Mouse (Mus musculus) cerebellum, postnatal 10 days (tissue): ENCODE data around the gene 9130023H24Rik.

Experiments
- DNase-seq, 2 experiments: peaks; one replicate each; pipeline ENCODE4 v3.0.0; 2021; ENCODE audit warnings: mixed read lengths in 2 of 2

The 9130023H24Rik gene

GRCm38 (mm10) chr7:128237927-128238778 is at the start of gene 9130023H24Rik:
TSS of gene 9130023H24Rik (minus strand) at chr7:128238031.
- DNase-seq = peak; percentile 100

DNA sequence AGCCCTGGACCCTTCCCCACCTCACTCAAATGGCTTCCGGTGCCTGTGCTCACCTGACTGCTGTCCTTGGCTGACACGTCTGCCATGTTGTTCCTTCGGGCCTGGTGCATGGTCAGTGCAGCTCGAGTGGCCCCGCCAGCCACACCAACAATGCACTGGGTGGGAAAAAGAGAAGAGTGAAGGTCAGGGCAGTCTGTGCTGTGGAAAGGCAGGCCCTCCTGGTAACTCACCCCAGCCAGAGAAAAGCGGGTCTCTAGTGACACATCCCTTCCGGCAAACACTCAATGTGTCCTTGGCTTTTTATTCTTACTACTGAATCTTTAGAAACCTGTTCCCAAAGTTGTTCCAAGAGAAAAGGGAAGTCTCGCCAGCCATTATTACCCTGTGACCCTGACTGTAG is 47.2 kb upstream of the 9130023H24Rik start:
- DNase-seq = no peak

- DNase-seq = no peak
Measured at GRCm38 (mm10) chr7:128284047-128284446, 46.2 kb upstream of the 9130023H24Rik start.

DNA sequence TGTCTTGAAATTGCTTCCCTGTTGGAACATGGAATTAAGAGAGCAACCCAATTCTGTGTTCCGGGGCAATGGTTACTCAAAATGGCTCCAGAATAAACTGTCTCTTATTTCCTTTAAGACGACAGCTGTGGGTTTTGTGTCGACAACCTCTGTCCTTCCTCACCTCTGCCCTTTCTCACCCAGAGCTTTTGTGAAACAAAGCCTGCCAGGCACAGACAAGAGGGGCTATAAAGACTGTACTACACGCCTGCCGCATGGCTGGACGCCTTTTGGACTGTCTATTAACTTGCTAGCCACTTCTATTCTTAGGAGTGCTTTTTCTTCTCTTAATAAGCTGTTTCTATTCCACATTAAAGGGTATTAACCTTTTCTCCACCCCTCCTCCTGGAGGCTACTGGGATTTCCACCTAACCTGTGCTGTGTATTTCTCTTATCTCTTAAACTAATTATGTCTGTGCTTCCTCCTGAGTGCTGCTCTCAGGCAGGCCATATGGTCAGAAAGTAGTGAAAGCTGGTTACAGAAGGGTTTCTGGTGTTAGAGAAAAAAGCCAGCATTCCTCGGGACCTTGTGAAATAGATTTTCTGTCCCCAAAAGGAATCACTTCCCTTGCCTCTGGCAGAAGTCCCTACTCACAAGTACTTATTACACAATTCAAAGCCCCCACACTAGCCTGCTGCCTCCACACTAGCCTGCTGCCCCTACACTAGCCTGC is 44.9 kb upstream of the 9130023H24Rik start:
- DNase-seq = no peak

GRCm38 (mm10) chr7:128281765-128282164 is 43.9 kb upstream of the 9130023H24Rik start:
- no peak for DNase-seq

GRCm38 (mm10) chr7:128279750-128280149 is 41.9 kb upstream of the 9130023H24Rik start:
- DNase-seq = no peak

DNA sequence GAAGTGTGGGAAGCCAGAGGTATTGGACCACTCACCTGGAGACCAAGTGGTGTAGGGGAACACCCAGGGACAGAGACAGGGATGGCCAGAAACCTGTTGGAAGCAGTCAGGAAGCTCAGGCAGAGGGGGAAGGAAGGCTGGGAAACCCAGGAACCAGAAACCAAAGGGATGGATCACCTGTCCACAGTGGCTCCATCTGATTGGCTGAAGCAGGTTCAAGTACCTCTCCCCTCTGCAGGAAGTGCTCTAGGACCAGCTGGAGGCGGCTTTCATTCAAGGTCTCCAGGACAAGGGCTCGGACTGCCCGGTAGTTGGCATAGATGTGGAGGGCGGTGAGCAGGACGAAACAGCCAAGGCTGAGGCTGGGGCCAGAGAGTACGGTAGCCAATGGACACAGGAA is 38.2 kb upstream of the 9130023H24Rik start:
- no peak for DNase-seq

DNA sequence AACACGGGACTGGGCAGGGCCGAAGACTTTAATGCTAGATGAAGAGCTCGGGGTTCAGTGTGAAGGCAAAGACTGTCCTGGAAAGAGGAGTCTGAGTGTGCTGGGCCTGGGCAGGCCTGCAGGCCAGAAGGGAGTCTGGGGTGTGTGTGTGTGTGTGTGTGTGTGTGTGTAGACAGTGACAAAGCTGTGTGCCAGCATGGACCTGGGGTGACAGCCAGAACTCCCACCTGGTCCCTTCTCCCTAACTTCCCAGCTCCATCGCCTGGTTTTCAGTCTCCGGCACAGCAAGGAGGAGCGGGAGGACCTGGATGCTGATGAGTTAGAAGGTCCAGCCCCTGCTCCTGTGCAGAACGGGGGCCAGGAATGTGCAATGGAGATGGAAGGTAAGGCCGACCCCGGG is 33.7 kb upstream of the 9130023H24Rik start:
- DNase-seq = peak; percentile 55 to 58

GRCm38 (mm10) chr7:128270431-128270850 is 32.6 kb upstream of the 9130023H24Rik start:
- DNase-seq = peak; percentile 48 to 64

DNA sequence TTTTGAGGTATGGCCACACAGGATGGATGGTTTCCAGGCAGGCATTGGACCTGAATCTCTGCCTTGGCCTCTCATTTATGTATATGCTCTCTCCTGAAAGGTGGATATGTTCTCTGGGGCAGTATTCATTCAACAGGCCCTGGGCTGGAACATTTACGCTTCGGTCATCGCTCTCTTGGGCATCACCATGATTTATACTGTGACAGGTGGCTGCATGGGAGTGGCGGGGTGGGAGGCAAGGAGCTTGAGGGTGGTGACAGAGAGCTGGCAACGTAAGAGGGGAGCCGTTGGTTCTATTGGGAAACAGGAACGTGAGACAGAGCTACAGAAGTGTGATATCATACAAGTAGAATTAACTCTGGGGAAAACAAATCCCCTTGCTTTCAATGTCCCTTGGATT is 30.0 kb upstream of the 9130023H24Rik start:
- no peak for DNase-seq

DNA sequence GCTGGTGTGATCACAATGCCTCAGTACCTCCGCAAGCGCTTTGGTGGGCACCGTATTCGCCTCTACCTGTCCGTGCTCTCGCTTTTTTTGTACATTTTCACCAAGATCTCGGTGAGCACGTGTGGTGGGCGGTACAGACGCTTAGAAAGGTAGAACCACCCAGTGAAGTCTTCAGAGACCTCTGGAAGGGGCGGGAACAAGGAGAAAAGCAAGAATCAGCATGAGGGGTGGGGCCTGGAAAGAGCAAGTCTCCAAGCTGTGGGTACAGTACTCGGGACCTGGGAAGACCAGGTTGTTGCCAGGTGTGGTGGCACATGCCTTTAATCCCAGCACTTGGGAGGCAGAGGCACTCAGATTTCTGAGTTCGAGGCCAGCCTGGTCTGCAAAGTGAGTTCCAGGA is 29.6 kb upstream of the 9130023H24Rik start:
- DNase-seq = no peak

DNA sequence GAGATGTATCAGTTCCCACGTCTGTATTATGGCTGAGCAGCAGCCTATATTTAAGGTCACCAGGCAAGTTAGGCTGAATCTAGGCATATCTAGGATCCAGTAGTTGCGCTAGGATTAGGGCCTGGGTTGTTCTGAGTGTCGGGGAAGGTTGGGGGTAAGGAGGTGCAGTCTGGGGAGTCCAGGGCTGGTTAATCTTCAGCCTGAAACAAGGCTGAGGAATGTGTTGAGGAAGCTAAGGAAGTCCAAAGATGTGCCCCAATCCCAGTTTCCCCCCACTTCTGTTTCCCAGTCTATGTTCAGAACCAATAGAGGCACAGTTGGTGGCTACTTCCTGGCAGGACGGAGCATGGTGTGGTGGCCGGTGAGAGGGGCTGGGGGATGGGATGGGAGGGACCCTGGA is 28.2 kb upstream of the 9130023H24Rik start:
- DNase-seq = no peak

GRCm38 (mm10) chr7:128265411-128265810 is 27.6 kb upstream of the 9130023H24Rik start, which contains the start of gene Slc5a2:
TSS of gene Slc5a2 (plus strand) at chr7:128265657.
- no peak for DNase-seq

GRCm38 (mm10) chr7:128256783-128257334 is 19.0 kb upstream of the 9130023H24Rik start:
- peak in 1 of 2 experiments; percentile 34 for DNase-seq

GRCm38 (mm10) chr7:128255757-128256156 is 17.9 kb upstream of the 9130023H24Rik start:
- DNase-seq = no peak

GRCm38 (mm10) chr7:128254978-128255377 is 17.1 kb upstream of the 9130023H24Rik start:
- DNase-seq = no peak

DNA sequence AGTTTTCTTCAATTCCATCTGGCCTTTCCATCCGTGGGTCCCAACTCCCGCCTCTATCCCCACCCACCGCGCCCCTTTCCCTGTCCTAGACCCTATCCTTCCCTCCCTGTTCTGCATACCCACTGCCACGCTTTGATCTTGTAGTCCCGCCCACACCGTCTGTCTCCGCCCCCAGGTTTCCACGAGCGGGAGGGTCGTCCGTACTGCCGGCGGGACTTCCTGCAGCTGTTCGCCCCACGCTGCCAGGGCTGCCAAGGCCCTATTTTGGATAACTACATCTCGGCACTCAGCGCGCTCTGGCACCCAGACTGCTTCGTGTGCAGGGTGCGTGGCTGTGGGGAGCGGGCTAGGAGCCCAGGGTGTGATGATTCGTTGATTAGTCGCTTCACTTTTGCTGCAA is 14.8 kb upstream of the 9130023H24Rik start:
- peak; percentile 51 to 64 for DNase-seq

- peak; percentile 47 to 51 for DNase-seq
Measured at GRCm38 (mm10) chr7:128251946-128252345, 14.1 kb upstream of the 9130023H24Rik start.

GRCm38 (mm10) chr7:128249998-128250397 is 12.2 kb upstream of the 9130023H24Rik start:
- DNase-seq = no peak

DNA sequence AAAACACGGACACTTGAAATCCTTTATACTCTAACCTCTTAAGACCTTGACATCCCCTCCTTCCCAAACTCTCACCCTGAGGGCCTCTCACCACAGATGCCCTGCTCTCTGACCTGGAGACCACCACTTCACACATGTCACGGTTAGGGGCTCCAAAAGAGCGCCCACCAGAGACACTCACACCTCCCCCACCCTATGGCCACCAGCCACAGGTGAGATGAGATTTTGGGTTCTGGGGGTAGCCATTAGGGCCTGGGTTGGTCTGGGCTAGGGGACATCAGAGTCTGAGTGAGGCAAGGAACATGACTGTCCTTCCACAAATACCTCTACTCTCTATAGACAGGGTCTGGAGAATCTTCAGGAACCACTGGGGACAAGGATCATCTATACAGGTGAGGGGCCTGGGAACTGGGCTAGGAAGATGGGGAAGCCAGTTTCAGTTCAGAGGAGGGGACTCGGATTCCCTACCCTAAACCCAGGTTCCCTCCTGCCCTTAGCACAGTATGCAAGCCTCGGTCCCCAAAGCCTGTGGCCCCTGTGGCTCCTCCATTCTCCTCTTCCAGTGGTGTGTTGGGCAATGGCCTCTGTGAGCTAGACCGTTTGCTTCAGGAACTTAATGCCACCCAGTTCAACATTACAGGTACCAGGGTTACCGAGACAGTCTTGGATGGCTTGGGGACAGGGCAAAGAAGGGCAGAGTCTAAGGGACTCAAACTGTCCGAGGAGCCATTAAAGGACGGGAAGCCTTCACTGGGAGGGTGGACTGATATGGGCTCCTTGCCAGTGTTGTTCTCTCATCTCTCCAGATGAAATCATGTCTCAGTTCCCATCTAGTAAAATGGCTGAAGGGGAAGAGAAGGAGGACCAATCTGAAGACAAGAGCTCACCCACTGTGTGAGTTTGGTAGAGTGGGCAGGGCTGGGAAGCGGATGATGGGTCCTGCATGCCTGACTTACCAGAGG is 10.5 kb upstream of the 9130023H24Rik start:
- no peak for DNase-seq

DNA sequence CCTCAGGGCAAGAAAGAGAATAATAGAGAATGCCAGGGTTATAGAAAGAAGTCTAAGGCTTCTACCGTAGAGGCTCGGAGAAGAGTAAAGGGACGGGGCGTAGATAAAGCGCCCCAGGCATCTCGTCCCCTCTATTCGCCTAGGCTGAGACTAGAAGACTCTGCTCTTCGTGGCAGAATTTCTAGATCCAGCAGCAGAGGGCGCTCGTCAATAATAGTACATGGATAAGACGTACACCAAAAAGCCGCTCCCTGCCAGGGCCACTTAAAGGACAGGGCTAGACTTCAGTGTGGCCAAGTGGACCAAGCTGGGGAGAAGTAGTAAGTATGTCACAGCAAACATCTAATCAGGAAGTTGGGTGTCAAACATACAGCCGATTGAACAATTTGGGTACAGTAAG is 9.6 kb upstream of the 9130023H24Rik start:
- DNase-seq = peak; percentile 93 to 94
